Mouse (Mus musculus): ENCODE measurements around the gene Vmn1r15. TPM values are rescaled to one million over a fixed set of nuclear protein-coding genes. Genes with fewer than 3 reads are reported as not detected.

Gene Vmn1r15
- not detected in 2 replicates for total RNA-seq (2017)

DNA sequence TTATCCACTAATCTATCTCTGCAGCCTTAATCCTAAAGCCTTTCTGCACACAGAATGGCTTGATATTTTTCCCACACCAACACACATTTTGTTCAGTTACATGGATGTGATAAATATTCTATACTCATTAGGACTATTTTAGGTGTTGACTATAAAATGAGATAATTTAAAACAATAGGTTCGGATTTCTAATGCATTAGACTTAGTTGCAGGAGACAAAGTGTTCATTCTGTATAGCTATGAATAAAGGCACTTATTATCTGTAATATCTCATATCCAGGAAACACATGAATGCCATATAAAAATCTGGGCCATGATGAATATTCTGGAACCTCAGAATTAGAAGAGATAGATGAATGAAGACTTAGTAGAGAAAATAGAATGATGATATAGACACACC lies at the start of gene Vmn1r15:
Gene Vmn1r15, plus strand, starts transcription at position 301 of the 400 bp plus-strand sequence.
- ATAC-seq (replicated peaks; ENCODE audit: low read depth, poor library complexity, severe bottlenecking): no peak

DNA sequence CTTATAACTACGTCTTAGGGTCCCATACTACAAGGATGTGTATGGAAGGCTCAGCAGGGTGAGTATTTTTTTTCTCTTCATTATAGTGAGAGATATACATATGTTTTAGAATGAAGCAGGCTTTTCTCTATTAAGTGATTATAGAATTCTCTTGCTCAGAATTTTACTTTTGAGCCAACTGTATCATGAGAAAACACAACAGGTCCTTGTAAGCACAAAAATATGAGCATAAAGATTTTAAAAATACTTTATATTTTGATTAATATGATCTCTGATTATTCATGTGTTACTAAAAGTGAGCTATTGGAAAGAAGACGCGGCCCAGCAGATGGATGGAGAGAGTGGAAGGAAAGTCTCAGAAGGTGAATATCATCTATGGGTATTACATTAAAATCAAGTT lies 26.4 kb upstream of the Vmn1r15 start, which contains the start of gene Vmn1r14:
Gene Vmn1r14, plus strand, starts transcription at position 301 of the 400 bp plus-strand sequence.
- ATAC-seq (replicated peaks; ENCODE audit: low read depth, poor library complexity, severe bottlenecking): no peak

DNA sequence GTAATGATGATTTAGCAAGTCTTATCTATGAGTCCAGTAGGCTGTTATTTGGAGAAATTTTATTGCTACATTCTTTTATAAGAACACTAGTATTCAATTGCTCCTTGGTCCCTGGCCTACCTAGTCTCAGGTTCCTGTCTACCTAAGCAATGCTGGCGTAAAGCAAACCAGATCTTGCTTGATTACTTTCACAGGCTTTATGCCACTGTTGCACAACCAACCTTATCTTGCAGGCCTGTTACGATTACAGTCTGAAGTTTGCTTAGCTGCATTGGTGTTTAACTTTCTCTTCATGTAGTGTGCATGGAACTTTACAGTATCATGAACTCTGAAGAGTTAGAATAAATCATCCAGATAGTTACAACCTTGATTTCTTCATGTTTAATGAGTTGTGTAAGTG lies 3.2 kb downstream of the Vmn1r15 start:
- ATAC-seq (replicated peaks; ENCODE audit: low read depth, poor library complexity, severe bottlenecking): no peak

DNA sequence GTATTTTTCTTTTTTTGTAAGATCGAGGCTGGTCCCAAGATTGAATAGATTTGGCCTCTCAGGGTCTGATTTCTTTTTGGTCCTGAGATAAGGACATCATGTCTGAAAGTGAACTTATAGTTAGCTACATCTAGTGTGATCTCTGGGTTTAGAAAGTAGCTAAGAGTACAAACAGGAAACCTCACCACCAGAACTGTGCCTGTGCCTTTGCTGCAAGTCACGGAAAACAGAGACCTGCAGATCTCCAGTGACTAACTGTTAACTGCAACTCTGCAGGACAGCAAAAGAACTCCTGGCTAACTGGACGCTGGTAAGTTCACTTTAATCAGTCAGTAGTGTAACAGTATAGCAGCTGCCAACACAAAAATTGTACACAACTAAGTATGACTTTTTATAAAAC lies 14.1 kb downstream of the Vmn1r15 start:
- no peak for ATAC-seq (replicated peaks; ENCODE audit: low read depth, poor library complexity, severe bottlenecking)

DNA sequence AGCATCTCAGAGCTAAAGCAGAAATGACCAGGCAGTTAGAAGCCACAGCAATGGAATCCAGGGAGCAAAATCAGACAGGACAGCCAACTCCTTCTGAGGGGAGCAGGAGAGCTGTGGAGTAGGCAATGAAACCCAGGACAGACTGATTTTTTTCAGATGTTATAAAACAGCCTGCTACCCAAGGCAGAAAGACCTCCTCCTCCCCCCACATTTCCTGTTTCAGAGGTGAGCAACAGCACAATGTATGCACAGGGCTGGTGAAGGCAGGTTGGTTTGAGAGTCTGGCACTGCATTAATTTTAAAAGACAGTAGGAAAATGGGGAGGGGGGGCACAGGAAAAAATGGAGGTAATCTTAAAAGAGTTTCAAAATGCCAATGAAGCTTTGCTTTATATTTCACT lies 14.8 kb downstream of the Vmn1r15 start:
- no peak for ATAC-seq (replicated peaks; ENCODE audit: low read depth, poor library complexity, severe bottlenecking)

DNA sequence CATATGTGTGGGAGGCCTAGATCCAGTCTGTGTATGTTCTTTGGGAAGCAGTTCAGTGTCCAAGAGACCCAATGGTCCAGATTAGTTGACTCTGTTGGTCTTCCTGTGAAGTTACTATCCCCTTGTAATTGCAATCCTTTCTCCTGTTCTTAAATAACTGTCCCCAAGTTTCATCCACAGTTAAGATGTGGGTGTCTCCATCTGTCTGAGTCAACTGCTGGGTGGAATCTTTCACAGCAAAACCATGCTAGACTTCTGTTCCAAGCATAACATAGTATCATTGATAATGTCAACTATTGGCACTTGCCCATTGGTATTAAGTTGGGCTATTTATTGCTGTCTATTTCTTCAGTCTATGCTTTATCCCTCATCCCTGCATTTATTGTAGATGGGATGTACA lies 21.2 kb downstream of the Vmn1r15 start:
- ATAC-seq (replicated peaks; ENCODE audit: low read depth, poor library complexity, severe bottlenecking): no peak

Other genes with a start within 250 kb of the Vmn1r15 start
- not detected in 2 replicates for gene Vmn1r7, start 232.6 kb upstream of the Vmn1r15 start, total RNA-seq (2017)
- not detected in 2 replicates for gene Vmn1r8, start 225.7 kb upstream of the Vmn1r15 start, total RNA-seq (2017)
- gene Vmn1r9, start 191.2 kb upstream of the Vmn1r15 start, total RNA-seq (2017): not detected in 2 replicates
- not detected in 2 replicates for gene Vmn1r10, start 148.5 kb upstream of the Vmn1r15 start, total RNA-seq (2017)
- gene Vmn1r11, start 124.5 kb upstream of the Vmn1r15 start, total RNA-seq (2017): not detected in 2 replicates
- gene Vmn1r12, start 101.0 kb upstream of the Vmn1r15 start, total RNA-seq (2017): not detected in 2 replicates
- gene Vmn1r13, start 54.7 kb upstream of the Vmn1r15 start, total RNA-seq (2017): not detected in 2 replicates
- gene Vmn1r14, start 26.3 kb upstream of the Vmn1r15 start, total RNA-seq (2017): not detected in 2 replicates
- gene Vmn1r16, start 71.5 kb downstream of the Vmn1r15 start, total RNA-seq (2017): not detected in 2 replicates
- not detected in 2 replicates for gene Vmn1r17, start 105.8 kb downstream of the Vmn1r15 start, total RNA-seq (2017)
- not detected in 2 replicates for gene Vmn1r18, start 137.8 kb downstream of the Vmn1r15 start, total RNA-seq (2017)
- gene Vmn1r19, start 145.8 kb downstream of the Vmn1r15 start, total RNA-seq (2017): not detected in 2 replicates
- not detected in 2 replicates for gene Vmn1r20, start 171.0 kb downstream of the Vmn1r15 start, total RNA-seq (2017)

Data from common myeloid progenitor, adult 5-6 weeks (primary cell).